Mouse (Mus musculus) CH12.LX (cell line): ENCODE measurements at regions not wholly inside any gene's neighbourhood (a gene's known extent, or its start where the extent isn't known, plus 50 kb on each side); places are given as distances from the start of the nearest gene placed in this dataset.

Experiments used
- DNase-seq: peaks from one replicate; pipeline ENCODE4 v3.0.0-alpha.2; 2013; ENCODE audit errors: extremely low read depth
- H3K27ac ChIP-seq: 2 replicates; pipeline ENCODE4 v1.5.1; 2012; ENCODE audit warnings: low read depth, mild to moderate bottlenecking, control low read depth, moderate library complexity; ENCODE audit not compliant: insufficient read depth
- H3K27me3 ChIP-seq: replicated peaks from 2 replicates; pipeline ENCODE3; 2012; ENCODE audit warnings: inconsistent platforms
- H3K36me3 ChIP-seq, 2 experiments: replicated peaks in 1 of 2; 2 replicates each; pipeline versions ENCODE3 to v1.6.1; 2012; ENCODE audit warnings: inconsistent platforms in 1 of 2, low read length in 1 of 2, mild to moderate bottlenecking in 1 of 2, mixed read lengths in 1 of 2, moderate library complexity in 1 of 2; ENCODE audit not compliant: control insufficient read depth in 1 of 2, insufficient read depth in 1 of 2
- H3K4me1 ChIP-seq, 2 experiments: 2 replicates each; pipeline ENCODE4 v1.6.1; 2012; ENCODE audit warnings: inconsistent platforms in 1 of 2, moderate library complexity in 1 of 2; ENCODE audit not compliant: insufficient read depth in 2 of 2, control insufficient read depth in 1 of 2
- H3K4me2 ChIP-seq: 2 replicates; pipeline ENCODE4 v1.6.1; 2012; ENCODE audit warnings: low read depth, mild to moderate bottlenecking, control low read depth; ENCODE audit not compliant: poor library complexity, insufficient read depth, severe bottlenecking
- H3K4me3 ChIP-seq, 3 experiments: fragments of 150-350 bp in 1 of 3; sonication (generic) in 1 of 3; replicated peaks in 1 of 3; 2 replicates each; pipeline versions ENCODE3 to v1.5.1; 2011 to 2012; ENCODE audit warnings: low read depth in 2 of 3, low read length in 2 of 3, mild to moderate bottlenecking in 2 of 3, moderate library complexity in 2 of 3, control low read depth in 1 of 3, improper control_type of control experiment in 1 of 3, inconsistent platforms in 1 of 3, mixed read lengths in 1 of 3; ENCODE audit not compliant: poor library complexity in 1 of 3
- H3K79me2 ChIP-seq: replicated peaks from 2 replicates; pipeline ENCODE4 v1.6.1; 2012; ENCODE audit warnings: mild to moderate bottlenecking, moderate library complexity; ENCODE audit not compliant: control insufficient read depth, poor library complexity, insufficient read depth, severe bottlenecking; ENCODE audit errors: extremely low read depth
- H3K9ac ChIP-seq: 2 replicates; pipeline ENCODE4 v1.6.1; 2012; ENCODE audit warnings: low read depth, mild to moderate bottlenecking, control low read depth, moderate library complexity; ENCODE audit not compliant: insufficient read depth
- H3K9me3 ChIP-seq: replicated peaks from 2 replicates; pipeline ENCODE3; 2012; ENCODE audit warnings: low read length, inconsistent platforms, mixed read lengths
- BHLHE40 ChIP-seq: IDR thresholded peaks from 2 replicates; pipeline ENCODE4 v1.6.1; 2011; ENCODE audit warnings: mild to moderate bottlenecking, low read depth, low read length, improper control_type of control experiment
- CHD1 ChIP-seq: IDR thresholded peaks from 2 replicates; pipeline ENCODE4 v1.6.1; 2012; ENCODE audit warnings: low read depth, low read length, improper control_type of control experiment, inconsistent platforms
- CHD2 ChIP-seq: IDR thresholded peaks from 2 replicates; pipeline ENCODE4 v1.6.1; 2011; ENCODE audit warnings: low read length, improper control_type of control experiment
- ELF1 ChIP-seq: IDR thresholded peaks from 2 replicates; pipeline ENCODE4 v1.6.1; 2014; ENCODE audit warnings: low read depth, mild to moderate bottlenecking, inconsistent platforms, low read length, improper control_type of control experiment
- ETS1 ChIP-seq: conservative IDR thresholded peaks from 2 replicates; pipeline ENCODE4 v1.6.1; 2012; ENCODE audit warnings: low read depth, mild to moderate bottlenecking, inconsistent platforms, low read length, improper control_type of control experiment, moderate library complexity
- IRF4 ChIP-seq: IDR thresholded peaks from 2 replicates; pipeline ENCODE4 v1.6.1; 2014; ENCODE audit warnings: low read depth, mild to moderate bottlenecking, inconsistent platforms, low read length, improper control_type of control experiment
- MAFK ChIP-seq: IDR thresholded peaks from 2 replicates; pipeline ENCODE4 v1.6.1; 2011; ENCODE audit warnings: low read length, improper control_type of control experiment; ENCODE audit not compliant: insufficient replicate concordance
- MAX ChIP-seq: IDR thresholded peaks from 2 replicates; pipeline ENCODE4 v1.6.1; 2011; ENCODE audit warnings: low read length, improper control_type of control experiment
- MAZ ChIP-seq: IDR thresholded peaks from 2 replicates; pipeline ENCODE4 v1.6.1; 2012; ENCODE audit warnings: low read depth, mild to moderate bottlenecking, inconsistent platforms, low read length, improper control_type of control experiment, moderate library complexity
- MEF2A ChIP-seq: IDR thresholded peaks from 2 replicates; pipeline ENCODE4 v1.6.1; 2014; ENCODE audit warnings: low read depth, mild to moderate bottlenecking, inconsistent platforms, low read length, improper control_type of control experiment, borderline replicate concordance
- MXI1 ChIP-seq: IDR thresholded peaks from 2 replicates; pipeline ENCODE4 v1.6.1; 2011; ENCODE audit warnings: mild to moderate bottlenecking, low read depth, low read length, improper control_type of control experiment
- MYC ChIP-seq: IDR thresholded peaks from 2 replicates; pipeline ENCODE4 v1.6.1; 2011; ENCODE audit warnings: low read depth, mild to moderate bottlenecking, improper control_type of control experiment, low read length
- NELFE ChIP-seq: IDR thresholded peaks from 2 replicates; pipeline ENCODE4 v1.6.1; 2011; ENCODE audit warnings: low read depth, low read length, improper control_type of control experiment
- POLR2A ChIP-seq: IDR thresholded peaks from 2 replicates; pipeline ENCODE4 v1.6.1; 2011; ENCODE audit warnings: low read depth, mild to moderate bottlenecking, improper control_type of control experiment, low read length
- POLR2AphosphoS2 ChIP-seq: IDR thresholded peaks from 2 replicates; pipeline ENCODE4 v1.6.1; 2011; ENCODE audit warnings: low read depth, low read length, improper control_type of control experiment
- RAD21 ChIP-seq: IDR thresholded peaks from 2 replicates; pipeline ENCODE4 v1.6.1; 2011; ENCODE audit warnings: low read depth, mild to moderate bottlenecking, low read length, improper control_type of control experiment, moderate library complexity
- RCOR1 ChIP-seq: conservative IDR thresholded peaks from 2 replicates; pipeline ENCODE4 v1.6.1; 2012; ENCODE audit warnings: low read depth, mild to moderate bottlenecking, inconsistent platforms, low read length, improper control_type of control experiment
- SMC3 ChIP-seq: IDR thresholded peaks from 2 replicates; pipeline ENCODE4 v1.6.1; 2011; ENCODE audit warnings: low read depth, low read length, improper control_type of control experiment
- TBP ChIP-seq: conservative IDR thresholded peaks from 2 replicates; pipeline ENCODE4 v1.6.1; 2011; ENCODE audit warnings: low read depth, low read length, improper control_type of control experiment
- TCF12 ChIP-seq: IDR thresholded peaks from 2 replicates; pipeline ENCODE4 v1.6.1; 2014; ENCODE audit warnings: low read depth, mild to moderate bottlenecking, inconsistent platforms, low read length, improper control_type of control experiment
- USF2 ChIP-seq: conservative IDR thresholded peaks from 2 replicates; pipeline ENCODE4 v1.6.1; 2011; ENCODE audit warnings: low read depth, low read length, improper control_type of control experiment
- ZKSCAN1 ChIP-seq: IDR thresholded peaks from 2 replicates; pipeline ENCODE4 v1.6.1; 2012; ENCODE audit warnings: low read depth, inconsistent platforms, low read length, improper control_type of control experiment, borderline replicate concordance
- ZMIZ1 ChIP-seq: IDR thresholded peaks from 2 replicates; pipeline ENCODE4 v1.6.1; 2012; ENCODE audit warnings: low read depth, mild to moderate bottlenecking, inconsistent platforms, low read length, improper control_type of control experiment
- dilution Hi-C: fragments of 300-500 bp; cut with MboI; formaldehyde crosslinking; loops from 2 replicates; pipeline ENCODE4 v1.14.3; 2020; ENCODE audit warnings: low sequenced_read_pairs; ENCODE audit not compliant: extremely low pct_unique_long_range_greater_than_20kb, extremely low pct_ligation_motif_present
- in situ Hi-C: fragments of 300-500 bp; cut with MboI; formaldehyde crosslinking; loops from 3 replicates; pipeline ENCODE4 v1.14.3; 2019; ENCODE audit warnings: low sequenced_read_pairs, low pct_ligation_motif_present, low pct_unique_long_range_greater_than_20kb, mixed read lengths

DNA sequence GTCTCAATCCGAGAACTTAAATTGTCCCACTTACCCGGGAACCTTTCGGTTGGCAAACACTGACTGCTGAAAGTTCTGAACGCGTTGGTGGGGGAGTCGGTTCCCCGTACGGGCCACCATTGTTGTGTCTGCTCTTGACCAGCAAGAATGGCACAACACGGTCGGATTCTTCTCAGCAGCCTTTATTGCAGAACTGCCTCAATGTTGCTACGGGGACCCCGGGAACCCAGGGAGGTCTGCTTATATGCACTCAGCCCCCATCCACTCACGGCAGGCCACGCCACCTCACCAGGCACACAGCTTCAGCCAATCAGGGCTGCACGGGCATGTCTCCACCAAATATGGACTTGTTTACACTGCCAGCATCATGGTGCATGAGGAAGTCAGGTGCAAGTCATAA is 249.2 kb upstream of the Lrrn1 start:
- no peaks in the 10 kb centered on the region for H3K79me2 ChIP-seq
- no peak for TF ChIP-seq ZKSCAN1
- no peak for TF ChIP-seq NELFE
- no peak for TF ChIP-seq ZMIZ1
- no peak for TF ChIP-seq ETS1
- TF ChIP-seq MAZ = no peak
- TF ChIP-seq SMC3 = no peak
- no peak for TF ChIP-seq USF2
- no peak for TF ChIP-seq IRF4
- TF ChIP-seq RCOR1 = no peak
- no peak for TF ChIP-seq POLR2A
- no peak for TF ChIP-seq MAFK
- TF ChIP-seq MEF2A = no peak
- TF ChIP-seq MYC = no peak
- TF ChIP-seq TCF12 = no peak
- no peak for TF ChIP-seq BHLHE40
- TF ChIP-seq ELF1 = no peak
- TF ChIP-seq POLR2AphosphoS2 = no peak
- TF ChIP-seq CHD2 = no peak
- no peak for TF ChIP-seq TBP
- TF ChIP-seq CHD1 = no peak
- in situ Hi-C loops = no loop called here
- H3K4me3 ChIP-seq = no peak overlapping the region
- no peak overlapping the region for H3K27ac ChIP-seq
- H3K4me2 ChIP-seq = no peak overlapping the region
- dilution Hi-C loops = no loop called here
- H3K36me3 ChIP-seq = no peaks in the 10 kb centered on the region
- peaks cover 10% of the 10 kb centered on the region for H3K27me3 ChIP-seq
- no peaks in the 10 kb centered on the region for H3K4me1 ChIP-seq
- no peak for DNase-seq
- H3K9ac ChIP-seq = no peak overlapping the region
- no peaks in the 10 kb centered on the region for H3K9me3 ChIP-seq

DNA sequence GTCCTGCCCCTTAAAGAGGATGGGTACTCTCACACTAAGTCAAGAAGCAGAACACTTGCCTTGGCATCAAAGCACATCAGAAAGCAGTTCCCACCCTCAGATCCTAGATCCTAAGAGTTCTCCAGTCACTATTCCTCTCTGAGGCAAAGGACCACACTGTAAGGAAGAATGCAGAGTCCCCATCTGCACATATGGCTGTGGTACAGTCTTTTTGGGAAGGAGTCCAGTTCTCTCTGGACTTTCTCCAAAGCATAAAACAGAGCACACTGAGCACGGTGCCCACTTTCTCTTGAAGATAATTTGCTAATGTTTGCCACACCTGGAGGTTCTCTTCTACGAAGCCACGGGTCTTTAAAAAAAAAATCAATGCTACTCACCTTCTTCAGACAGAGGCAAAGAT is 238.7 kb upstream of the Lrrn1 start:
- DNase-seq = no peak
- H3K36me3 ChIP-seq = no peaks in the 10 kb centered on the region
- dilution Hi-C loops (no loop called here), in situ Hi-C loops (no loop called here)
- no peaks in the 10 kb centered on the region for H3K79me2 ChIP-seq
- no peaks in the 10 kb centered on the region for H3K4me1 ChIP-seq
- no peak overlapping the region for H3K27ac ChIP-seq
- H3K4me2 ChIP-seq = no peak overlapping the region
- TF ChIP-seq MAX = no peak
- TF ChIP-seq RAD21 = no peak
- no peak for TF ChIP-seq SMC3
- TF ChIP-seq MXI1 = no peak
- TF ChIP-seq POLR2AphosphoS2 = no peak
- no peaks in the 10 kb centered on the region for H3K9me3 ChIP-seq
- H3K27me3 ChIP-seq = peaks cover 5% of the 10 kb centered on the region
- no peak overlapping the region for H3K9ac ChIP-seq
- no peak overlapping the region for H3K4me3 ChIP-seq
